Mouse (Mus musculus) testis, adult 2 months (tissue): Measurements from ENCODE around the gene Idi2. TPM values are rescaled to one million over a fixed set of nuclear protein-coding genes. Genes with fewer than 3 reads are reported as not detected.
"Not testable (repeated sequence)": the region's sequence is repeated elsewhere in the genome, so short reads cannot be mapped to it uniquely, and the experiment has no call there.

Source experiments
- H3K27ac ChIP-seq: fragments of 200-500 bp; 2 replicates; pipeline ENCODE4 v1.5.1; 2012; ENCODE audit warnings: low read depth, low read length; ENCODE audit not compliant: control insufficient read depth, insufficient read depth
- H3K27me3 ChIP-seq: fragments of 200-500 bp; 2 replicates; pipeline ENCODE4 v1.6.1; 2012; ENCODE audit warnings: mild to moderate bottlenecking, low read length, moderate library complexity; ENCODE audit not compliant: control insufficient read depth, insufficient read depth
- H3K36me3 ChIP-seq: fragments of 200-500 bp; 2 replicates; pipeline ENCODE4 v1.6.1; 2012; ENCODE audit warnings: mild to moderate bottlenecking, low read length; ENCODE audit not compliant: control insufficient read depth, insufficient read depth
- H3K4me1 ChIP-seq: fragments of 200-500 bp; 2 replicates; pipeline ENCODE4 v1.6.1; 2012; ENCODE audit warnings: low read length; ENCODE audit not compliant: control insufficient read depth, insufficient read depth
- H3K4me3 ChIP-seq: fragments of 200-500 bp; 2 replicates; pipeline ENCODE4 v1.5.1; 2012; ENCODE audit warnings: low read depth, mild to moderate bottlenecking, low read length, moderate library complexity, mixed read lengths; ENCODE audit not compliant: control insufficient read depth
- CTCF ChIP-seq: fragments of 200-500 bp; IDR thresholded peaks from 2 replicates; pipeline ENCODE4 v1.5.1; 2012; ENCODE audit warnings: low read depth, mild to moderate bottlenecking, inconsistent platforms, low read length, moderate library complexity; ENCODE audit not compliant: control insufficient read depth, insufficient read depth, insufficient replicate concordance
- POLR2A ChIP-seq: fragments of 200-500 bp; IDR thresholded peaks from 2 replicates; pipeline ENCODE4 v1.6.1; 2012; ENCODE audit warnings: low read depth, mild to moderate bottlenecking, inconsistent platforms, low read length, moderate library complexity; ENCODE audit not compliant: control insufficient read depth
- polyA plus RNA-seq: library from polyadenylated mRNA; depleted of rRNA; stranded (reverse); fragments of >200 nt; gene quantifications from 2 replicates; pipeline ENCODE4 v1.2.3, GENCODE M21; 2012

Idi2 gene
- polyA plus RNA-seq, 1 experiment = not detected

DNA sequence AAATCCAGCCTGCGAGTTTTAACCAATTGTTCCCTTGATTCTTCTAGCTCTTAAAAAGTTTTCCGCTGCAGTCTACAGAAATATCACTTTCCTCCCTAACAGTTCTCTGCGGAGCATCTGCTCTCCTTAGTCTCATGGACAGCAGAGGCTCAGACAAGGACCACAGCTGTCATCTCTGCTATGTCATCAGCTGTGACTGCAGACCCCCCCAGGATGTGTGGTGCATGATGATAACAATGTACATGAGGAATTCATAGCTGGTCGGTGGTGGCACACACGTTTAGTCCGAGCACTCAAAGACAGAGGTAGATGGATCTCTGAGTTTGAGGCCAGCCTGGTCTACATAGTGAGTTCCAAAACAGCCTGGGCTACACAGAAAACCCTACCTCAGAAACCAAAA is 6.9 kb downstream of the Idi2 start:
- not testable (repeated sequence) for H3K27ac ChIP-seq, H3K36me3 ChIP-seq, H3K4me1 ChIP-seq, H3K27me3 ChIP-seq, H3K4me3 ChIP-seq

DNA sequence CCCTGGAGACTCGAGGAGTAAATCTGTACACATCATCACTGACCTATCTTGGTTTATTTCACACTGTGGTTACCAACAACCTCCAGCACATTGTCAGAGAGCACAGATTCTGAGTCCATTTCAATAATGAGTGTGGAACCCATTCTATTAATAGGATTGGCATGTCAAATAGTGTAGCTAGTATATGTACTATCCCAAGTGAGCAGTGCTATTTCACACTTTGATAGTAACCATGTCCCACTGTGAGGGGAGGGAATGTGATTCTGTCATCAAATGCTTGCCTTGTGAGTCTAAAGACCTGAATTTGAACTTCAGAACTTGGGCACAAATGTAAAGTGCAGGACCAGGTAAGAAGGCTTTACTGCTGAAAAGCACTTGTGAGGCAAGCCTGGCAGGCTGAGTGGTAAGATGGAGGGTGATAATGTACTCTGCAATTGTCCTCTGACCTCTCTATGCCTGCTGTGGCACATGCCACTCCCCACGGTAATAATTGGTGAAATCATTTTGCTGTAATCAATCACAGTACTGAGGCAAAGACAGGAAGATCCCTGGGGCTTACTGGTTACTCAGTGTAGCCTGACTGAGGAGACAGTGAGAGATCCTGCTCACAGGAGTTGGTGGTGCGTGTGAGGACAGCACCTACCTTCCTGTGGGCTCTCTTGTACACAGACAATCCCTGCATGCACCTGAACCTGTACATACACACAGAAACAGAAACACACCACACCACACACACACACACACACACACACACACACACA is 8.6 kb downstream of the Idi2 start:
- not testable (repeated sequence) for H3K36me3 ChIP-seq, H3K27ac ChIP-seq

DNA sequence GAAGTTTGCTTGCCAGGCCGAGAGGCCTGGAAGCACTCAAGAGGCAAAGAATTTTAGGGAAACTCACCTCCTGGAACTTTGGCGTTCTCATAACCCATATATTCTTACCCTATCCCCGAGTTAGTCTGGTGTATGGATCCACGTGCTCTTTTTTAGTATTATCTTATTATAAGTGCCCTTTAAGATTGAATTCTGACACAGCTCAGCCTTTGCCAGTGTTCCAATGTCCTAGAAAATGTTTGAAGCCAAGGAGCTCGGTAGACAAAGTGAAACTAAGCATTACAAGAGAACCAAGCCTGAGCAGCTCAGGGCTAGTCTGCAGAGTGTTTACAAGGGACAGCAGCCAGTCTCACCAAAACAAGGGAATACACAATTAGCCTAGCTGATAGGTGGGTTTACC is 9.6 kb downstream of the Idi2 start:
- H3K36me3 ChIP-seq, H3K27ac ChIP-seq, H3K4me3 ChIP-seq, H3K4me1 ChIP-seq, H3K27me3 ChIP-seq: not testable (repeated sequence)

More for the DNA sequence above, 8.6 kb downstream of the Idi2 start:
- not testable (repeated sequence) for H3K4me1 ChIP-seq, H3K27me3 ChIP-seq, H3K4me3 ChIP-seq

DNA sequence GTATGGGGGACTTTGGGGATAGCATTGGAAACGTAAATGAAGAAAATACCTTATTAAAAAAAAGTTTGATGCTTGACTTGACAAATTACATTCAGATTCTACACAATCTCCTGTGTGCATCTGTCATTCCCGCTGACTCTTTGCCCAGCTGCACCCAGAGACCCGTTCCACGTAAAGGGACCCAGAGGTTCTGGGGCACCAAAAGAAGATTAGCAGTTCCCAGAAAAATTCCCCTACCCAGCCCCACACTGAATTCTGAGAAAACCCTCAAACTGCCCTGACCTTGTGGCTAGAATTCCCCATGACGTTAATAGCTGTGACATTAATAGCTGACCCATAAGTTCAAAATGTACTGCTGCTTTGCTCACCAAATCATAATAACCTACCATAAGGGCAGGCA is 12.6 kb downstream of the Idi2 start:
- Histone ChIP-seq H3K4me3 (no peak overlapping the region), H3K27me3 (no peaks in the 10 kb centered on the region), H3K36me3 (no peaks in the 10 kb centered on the region), H3K4me1 (no peaks in the 10 kb centered on the region), H3K27ac (no peak overlapping the region)
- TF ChIP-seq POLR2A = no peak
- no peak for TF ChIP-seq CTCF

DNA sequence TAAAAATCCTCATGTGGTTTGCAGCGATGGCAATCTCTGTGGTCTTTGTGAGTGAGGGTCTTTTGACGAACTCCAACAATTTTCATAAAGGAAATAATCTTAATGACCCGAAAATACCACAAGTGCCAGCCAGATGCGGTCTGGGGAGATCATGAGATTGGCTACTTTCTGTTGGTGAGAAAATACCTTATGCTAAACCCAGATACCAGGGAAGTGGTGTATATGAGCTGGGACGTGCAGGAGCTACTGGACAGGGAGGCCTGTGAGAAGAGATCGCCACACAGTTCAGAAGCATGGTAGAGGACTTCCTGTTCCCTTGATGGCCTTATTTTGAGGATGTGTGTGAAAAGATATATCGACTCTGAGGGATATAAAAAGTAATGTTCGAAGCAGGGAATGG is 15.1 kb downstream of the Idi2 start:
- no peaks in the 10 kb centered on the region for H3K36me3 ChIP-seq

DNA sequence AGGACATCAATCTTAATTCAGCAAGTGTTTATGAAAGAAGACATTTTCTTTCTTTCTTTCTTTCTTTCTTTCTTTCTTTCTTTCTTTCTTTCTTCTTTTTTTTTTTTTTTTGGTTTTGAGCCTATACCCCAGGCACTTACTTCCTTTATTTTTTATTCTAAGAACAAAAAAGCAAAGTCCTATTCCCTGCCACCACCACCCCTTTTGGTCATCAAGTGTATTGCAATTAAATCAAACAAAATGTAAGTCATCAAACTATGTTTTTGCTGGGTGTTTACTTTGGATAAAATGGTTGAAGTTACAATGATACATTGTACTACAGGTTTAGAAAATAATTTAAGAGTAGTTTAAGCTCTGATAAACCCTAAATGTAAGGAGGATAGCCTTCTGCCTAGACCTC is 19.7 kb downstream of the Idi2 start:
- no peak overlapping the region for H3K4me3 ChIP-seq
- no peaks in the 10 kb centered on the region for H3K27me3 ChIP-seq
- TF ChIP-seq CTCF (no peak), POLR2A (no peak)
- peaks cover 1% of the 10 kb centered on the region; the same call in 1 of the 2 replicates for H3K36me3 ChIP-seq
- no peaks in the 10 kb centered on the region for H3K4me1 ChIP-seq
- no peak overlapping the region for H3K27ac ChIP-seq

More for the DNA sequence above, 15.1 kb downstream of the Idi2 start:
- no peaks in the 10 kb centered on the region for H3K27me3 ChIP-seq
- H3K4me3 ChIP-seq = no peak overlapping the region
- H3K27ac ChIP-seq = no peak overlapping the region
- no peaks in the 10 kb centered on the region for H3K4me1 ChIP-seq
- TF ChIP-seq POLR2A (no peak), CTCF (no peak)

DNA sequence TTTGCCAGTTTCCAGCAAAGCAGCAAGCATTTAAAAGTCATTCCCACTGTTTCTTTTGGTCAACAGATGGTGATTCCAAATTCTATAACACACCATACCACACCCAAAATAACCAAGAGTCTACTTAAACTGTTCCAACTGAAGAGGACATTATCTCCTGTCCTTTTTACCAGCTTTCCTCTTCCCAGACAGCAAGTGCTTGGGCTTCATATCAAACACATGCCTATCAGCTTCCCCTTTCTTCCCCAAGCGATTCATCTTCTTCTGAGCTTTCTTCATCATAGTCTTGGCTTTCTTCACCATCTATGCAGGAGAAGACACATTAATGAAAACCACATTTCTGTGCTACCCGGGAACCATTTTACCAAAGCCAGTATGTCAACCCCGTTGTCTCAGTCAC is 20.3 kb downstream of the Idi2 start:
- no peak overlapping the region for H3K27ac ChIP-seq
- no peak for TF ChIP-seq CTCF
- TF ChIP-seq POLR2A = no peak
- peaks cover 1% of the 10 kb centered on the region; the same call in 1 of the 2 replicates for H3K36me3 ChIP-seq
- H3K4me3 ChIP-seq = no peak overlapping the region
- no peaks in the 10 kb centered on the region for H3K4me1 ChIP-seq
- H3K27me3 ChIP-seq = no peaks in the 10 kb centered on the region

DNA sequence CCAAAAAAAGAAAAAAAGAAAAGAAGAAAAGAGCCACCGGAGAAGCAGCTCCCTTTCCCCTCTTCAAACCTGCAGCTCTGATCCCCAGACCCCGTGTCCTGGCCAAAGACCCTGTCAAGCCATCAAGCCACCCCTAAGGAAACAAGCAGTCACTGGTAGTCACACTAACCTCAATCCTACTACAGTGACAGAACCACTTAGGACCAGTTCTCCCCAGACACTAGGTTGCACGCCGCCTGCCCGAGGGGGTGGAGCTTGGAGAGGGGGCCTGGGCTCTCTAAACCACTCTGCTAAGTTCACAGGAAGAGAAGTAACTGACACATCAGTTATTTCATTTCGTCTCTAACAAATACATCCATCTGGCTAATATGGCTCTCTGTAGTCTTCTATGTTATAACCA is 39.6 kb downstream of the Idi2 start:
- Histone ChIP-seq H3K27me3 (no peaks in the 10 kb centered on the region), H3K4me3 (no peak overlapping the region), H3K36me3 (no peaks in the 10 kb centered on the region; the same call in 1 of the 2 replicates), H3K27ac (no peak overlapping the region), H3K4me1 (peaks cover 2% of the 10 kb centered on the region)
- TF ChIP-seq CTCF = no peak
- TF ChIP-seq POLR2A = no peak
